Mouse (Mus musculus) embryo, embryonic 9.5 days (tissue): ENCODE results near the gene Plod2.

Experiments
- DNase-seq: peaks from one replicate; pipeline ENCODE4 v3.0.0-alpha.2; 2017; ENCODE audit errors: extremely low spot score

The Plod2 gene

DNA sequence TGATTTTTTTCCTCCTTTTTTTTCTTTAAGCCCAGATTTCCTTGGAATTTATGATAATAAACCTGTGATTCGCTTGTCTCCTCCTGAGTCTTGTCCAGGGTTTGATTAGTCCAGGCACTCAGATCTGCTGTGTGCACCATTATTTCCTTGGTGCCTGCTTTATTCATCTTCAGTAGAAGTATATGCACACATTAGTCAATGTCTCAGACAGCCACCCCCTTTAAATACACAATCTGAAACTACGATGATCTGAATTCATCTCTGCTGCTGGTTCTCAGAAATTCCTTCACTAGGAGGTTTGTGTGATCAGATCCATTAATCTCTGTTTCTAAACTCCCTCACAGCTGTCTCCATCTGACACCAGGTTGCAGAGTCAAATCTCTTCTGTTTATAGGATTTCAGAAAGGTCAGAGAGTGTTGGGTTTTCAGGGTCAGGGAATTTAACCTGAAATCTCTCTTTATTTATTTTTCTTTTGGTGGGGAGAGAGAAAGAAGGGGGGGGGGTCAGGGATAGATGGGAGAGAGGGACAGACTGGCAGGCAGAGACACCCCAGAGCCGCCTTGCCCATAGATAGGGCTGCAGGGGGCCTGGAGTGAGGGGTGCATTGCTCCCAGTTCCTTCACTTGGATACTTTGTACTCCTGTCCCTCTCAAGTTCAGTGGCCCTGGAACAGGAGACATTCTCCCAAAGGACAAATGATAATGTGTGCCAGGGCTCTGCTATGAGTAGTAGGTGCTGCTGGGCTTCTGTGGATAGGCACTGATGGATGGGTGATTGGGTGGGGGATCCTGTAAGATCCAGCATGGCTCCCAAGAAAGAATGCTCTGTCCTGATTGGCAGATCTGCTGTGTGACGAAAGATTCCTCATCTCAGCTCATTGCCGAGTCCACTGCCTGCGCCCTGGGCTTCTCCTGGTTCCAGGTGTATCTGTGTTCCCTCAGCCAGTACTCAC is 13.3 kb downstream of the Plod2 start:
- DNase-seq, result no peak

GRCm38 (mm10) chr9:92559750-92560149 is 17.7 kb downstream of the Plod2 start:
- DNase-seq, result no peak

DNA sequence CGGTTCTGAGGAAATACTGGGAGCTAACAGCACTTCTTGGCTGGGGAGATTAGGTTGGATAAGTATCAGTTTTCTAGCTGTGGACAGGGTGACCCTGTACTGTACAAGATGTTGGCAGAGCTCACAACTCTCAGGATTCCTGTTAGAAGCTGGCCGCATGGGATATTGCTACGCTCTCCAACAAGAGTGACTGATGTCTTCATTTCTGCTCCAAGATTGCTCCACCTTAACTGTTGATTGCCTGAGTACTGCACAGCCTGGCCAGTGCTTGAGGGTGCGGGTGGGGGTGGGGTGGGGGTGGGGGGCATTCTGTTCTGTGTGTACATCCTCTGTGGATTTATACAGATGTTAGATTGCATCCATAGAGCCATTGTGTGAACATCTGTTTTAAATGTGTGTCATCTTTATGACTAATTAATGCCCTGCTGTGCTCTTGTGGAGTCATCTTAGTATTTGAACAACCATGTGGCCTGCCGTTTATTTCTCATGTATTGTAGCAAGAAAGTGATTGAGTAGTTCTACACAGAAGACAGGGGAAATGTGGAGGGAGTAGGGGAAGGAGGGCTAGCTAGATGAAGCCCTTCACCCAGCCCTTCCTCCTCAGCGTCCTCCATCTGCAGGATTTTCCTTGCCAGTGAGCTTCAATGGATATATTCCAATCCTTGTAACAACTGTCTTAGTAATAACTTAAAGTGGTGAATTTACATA is 19.0 kb downstream of the Plod2 start:
- no peak for DNase-seq

GRCm38 (mm10) chr9:92562416-92562815 is 20.4 kb downstream of the Plod2 start:
- no peak for DNase-seq

GRCm38 (mm10) chr9:92563306-92563705 is 21.3 kb downstream of the Plod2 start:
- DNase-seq, result no peak

DNA sequence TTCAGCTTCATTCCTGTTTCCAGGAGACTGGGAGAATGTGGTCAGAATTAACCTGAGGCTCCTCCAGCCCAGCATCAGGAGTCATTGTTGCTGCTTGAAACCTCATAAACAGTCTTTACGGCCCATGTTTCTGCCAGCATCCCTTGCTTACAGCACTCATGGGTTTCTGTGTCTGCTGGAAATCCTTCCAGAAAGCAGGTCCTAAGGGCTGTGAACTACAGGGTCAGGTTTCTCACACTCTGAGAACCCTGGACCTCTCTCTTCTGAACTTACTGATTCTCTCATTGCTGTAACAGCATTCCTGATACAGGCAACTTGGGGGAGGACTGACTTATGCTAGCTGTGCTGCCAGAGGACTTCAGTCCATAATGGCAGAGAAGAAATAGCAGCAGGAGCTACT is 22.4 kb downstream of the Plod2 start:
- DNase-seq, result no peak

- no peak for DNase-seq
Measured at GRCm38 (mm10) chr9:92566234-92566633, 24.2 kb downstream of the Plod2 start.

- DNase-seq, result no peak
Measured at GRCm38 (mm10) chr9:92567474-92567873, 25.5 kb downstream of the Plod2 start.

DNA sequence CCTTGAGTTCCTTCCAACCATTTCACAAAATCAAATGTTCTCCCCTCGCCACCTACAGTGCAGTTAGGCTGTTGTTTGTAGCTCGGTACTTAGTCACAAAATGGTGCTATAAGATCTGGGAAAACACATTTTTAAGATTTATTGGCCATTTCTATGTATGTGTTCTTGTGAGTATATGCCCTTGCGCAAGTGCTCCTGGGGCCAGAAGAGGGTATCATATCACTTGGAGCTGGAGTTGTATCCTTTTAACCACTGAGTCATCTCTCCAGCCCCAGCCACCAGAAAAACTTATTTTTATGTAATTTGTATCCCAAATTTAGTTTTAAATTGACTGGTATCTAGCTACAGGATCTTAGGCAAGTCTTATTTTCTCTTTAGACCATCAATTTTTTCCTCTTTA is 26.8 kb downstream of the Plod2 start:
- no peak for DNase-seq

DNA sequence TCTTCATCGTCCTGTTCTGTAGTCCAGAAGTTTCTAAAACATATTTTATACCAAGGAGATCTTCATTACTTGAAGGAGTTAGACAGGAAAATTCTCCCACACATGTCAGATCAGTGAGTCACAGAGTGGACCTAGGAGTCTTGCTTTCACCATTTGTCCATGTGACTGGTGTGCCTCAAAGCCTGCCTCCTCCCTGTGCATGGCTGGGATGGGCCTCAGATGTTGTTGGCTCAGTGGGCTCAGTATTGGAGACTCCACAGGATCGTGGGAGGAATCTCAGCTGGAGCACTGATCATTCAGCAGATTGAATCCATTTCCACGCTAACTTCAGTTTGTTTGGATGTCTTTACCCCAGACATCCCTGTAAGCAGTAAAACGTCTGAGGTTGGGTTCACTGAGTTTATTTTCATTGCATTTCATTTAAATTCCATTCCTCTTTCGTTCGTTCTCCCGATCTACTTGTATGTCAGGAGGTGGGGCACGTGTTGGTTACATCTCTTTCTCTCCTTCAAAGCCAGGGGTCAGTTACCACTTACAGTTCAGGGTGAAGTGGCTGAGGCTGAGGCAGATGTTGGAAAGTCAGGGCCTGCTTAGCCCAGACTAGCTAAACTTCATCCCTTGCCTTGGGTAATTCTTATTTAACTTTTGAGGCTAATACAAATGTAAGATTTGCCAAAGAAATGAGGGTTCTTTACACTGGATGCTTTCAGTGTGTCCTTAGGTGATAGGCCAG is 30.5 kb downstream of the Plod2 start:
- DNase-seq, result no peak

DNA sequence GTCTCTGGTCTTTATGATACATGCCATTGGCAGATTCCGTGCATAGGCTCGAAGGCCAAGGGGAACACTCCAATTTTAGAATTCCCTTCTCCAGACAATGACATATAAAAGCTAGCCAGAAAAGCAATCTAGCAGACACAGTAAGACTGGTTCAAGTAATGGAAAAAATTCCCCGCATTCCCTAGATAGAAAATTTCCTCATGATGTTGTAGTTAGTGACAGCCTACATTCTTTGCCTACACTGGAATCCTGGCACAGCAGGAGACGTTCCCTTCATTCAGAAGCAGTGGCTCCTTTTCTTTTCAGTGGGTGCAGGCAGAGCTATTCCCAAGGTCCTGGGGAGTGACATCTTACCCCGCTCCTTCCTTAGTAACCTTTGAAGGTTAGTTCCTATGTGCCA is 41.9 kb downstream of the Plod2 start:
- DNase-seq, result no peak

DNA sequence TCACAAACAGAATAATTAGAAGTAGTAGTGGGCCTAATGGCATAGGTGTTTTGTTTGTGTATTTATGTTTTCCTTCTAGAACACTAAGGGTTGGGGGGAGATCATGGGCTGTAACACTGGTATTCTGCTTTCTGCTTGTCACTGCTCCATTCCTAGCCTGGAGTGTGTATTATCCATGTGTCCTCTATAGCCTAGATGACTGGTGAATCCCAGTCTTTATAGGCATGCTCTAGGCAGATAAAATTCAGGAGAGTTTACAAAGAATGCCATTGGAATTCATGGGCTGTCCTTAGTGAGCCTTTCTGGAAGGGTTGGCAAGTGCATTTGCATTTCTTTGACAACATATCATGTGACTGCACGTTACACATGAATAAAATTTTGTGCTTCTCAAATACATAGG is 44.0 kb downstream of the Plod2 start:
- DNase-seq, result no peak

DNA sequence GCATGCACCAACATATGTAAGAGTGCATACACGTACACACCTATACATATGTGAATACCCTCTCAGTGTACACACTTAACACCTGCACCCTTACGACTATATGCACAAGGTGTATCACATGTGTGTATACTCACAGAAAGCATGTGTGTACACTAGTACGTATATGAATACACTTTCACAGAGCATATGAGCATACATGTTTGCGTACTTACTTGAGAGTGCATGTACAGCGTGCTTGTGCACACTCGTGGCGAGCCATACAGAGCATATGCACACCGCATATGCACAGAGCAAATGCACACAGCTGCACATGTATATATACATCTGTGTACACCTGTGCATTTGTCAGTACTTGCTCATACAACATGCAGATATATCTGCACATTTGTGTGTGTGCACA is 45.4 kb downstream of the Plod2 start:
- DNase-seq, result no peak

GRCm38 (mm10) chr9:92588226-92588625 is 46.2 kb downstream of the Plod2 start:
- no peak for DNase-seq

DNA sequence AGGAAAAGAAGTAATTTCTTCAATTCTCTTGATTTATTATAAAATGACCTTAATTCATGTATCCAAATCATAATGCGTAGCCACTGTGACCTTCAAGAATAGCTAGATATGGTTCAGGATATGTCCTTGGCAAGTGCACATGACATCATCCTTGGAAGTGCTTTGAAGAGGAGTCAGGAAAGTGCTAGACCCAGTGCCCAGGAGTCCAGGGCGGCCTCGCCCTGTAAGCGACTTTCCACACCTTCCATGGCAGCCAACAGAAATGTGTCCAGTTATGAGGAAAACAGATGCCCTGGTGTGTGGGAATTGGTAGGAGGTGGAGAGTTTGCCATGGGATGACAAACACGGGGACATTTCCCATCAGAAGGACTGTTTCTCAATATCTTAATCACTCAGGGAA is 47.0 kb downstream of the Plod2 start:
- no peak for DNase-seq

GRCm38 (mm10) chr9:92591482-92591881 is 49.5 kb downstream of the Plod2 start:
- DNase-seq, result no peak

- DNase-seq, result no peak
Measured at GRCm38 (mm10) chr9:92592757-92593156, 50.7 kb downstream of the Plod2 start.

DNA sequence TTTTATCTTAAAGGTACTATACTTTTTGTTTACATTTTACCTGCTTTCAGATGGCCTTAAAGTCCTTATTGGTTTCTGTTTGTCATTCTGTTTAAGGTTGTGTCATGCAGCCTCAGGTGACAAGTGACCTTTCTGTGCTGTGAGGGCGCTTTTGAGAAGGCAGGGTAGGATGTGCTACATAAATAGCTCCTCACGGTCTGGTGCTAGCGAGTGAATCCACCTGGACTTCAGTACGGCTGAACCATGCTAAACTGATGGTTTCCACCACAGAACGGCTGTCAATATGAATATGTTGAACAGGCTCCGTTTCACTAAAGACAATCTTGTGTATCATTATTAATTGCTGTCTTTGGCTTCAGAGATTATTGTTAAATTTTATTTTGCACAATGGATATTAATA is 52.5 kb downstream of the Plod2 start:
- no peak for DNase-seq

- DNase-seq, result no peak
Measured at GRCm38 (mm10) chr9:92595296-92595695, 53.3 kb downstream of the Plod2 start.

DNA sequence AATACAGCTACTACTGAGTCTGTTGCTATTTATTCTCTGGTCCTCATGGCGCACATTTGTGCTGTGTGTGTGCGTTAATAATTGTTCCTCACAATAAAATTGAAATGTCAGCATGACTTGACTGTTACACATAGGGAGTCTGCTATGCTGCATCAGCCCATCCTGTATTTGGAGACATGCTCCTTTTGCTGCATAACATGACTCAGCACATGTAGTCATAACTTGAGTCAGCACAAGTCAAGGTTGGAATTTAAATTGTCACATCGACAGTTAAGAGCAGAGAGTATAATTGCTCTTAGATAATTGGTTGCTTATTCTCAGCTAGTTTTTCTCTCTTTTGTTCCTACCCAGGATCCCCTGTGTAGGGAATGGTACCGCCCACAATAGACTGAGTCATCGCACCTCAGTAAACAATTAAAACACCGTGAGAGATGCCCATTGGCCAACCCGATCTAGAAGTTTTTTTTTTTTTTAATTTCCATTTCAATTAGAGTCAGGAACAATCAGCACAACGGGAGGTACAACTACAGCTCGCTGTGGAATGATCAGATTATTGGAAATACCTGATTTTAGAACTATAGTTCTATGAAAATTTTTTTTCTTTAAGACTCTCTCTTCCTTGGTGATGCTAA is 55.0 kb downstream of the Plod2 start:
- DNase-seq, result no peak

DNA sequence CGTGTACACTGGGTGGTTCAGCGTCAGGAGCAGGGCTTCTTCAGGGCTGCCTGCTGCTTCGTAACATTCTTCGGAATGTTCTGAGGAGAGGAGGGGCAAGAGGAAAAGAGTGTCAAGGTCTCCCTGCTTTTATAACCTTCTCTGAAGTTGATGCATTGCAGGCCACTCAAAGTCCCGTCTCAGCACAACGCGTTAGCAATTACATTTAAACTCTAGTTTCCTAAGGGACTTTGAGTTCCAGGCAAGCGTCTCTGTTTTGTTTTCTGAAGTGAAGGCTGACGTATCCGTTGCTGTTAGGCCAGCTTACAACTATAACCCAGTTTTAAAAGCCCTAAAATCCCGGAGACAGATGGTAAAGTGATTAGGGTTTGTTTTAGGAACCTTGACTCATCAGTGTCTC is 55.8 kb downstream of the Plod2 start:
- peak; percentile 24 for DNase-seq

DNA sequence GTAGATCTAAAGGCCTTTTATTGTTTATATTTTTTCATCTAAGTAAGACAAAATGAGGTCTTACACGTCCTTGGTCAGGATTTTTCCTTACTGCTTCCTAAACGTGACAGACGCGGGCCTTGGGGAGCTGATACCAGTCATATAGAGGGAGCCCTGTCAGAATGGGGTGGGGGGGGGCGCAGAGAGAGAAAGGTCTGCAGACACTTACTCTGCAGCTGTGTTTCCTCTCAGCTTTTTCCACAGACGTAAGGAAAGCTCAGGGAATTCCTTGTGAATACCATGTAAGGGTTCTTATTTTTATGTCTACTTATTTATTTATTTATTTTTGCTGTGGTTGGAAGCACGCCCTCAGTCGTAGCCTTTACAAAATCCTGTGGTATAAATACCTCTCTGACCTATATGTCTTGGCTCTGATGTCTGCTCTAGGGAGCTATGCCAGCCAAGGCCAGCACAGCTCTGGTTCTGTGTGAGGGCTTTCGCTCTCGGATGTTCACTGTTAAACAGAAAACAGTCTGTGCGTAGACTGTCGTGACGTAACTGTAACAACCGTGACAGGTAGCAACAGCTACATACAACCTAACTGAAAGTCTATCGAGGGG is 58.0 kb downstream of the Plod2 start:
- DNase-seq, result no peak
